Mouse (Mus musculus): ENCODE results near the gene Olfr56.

The Olfr56 gene

DNA sequence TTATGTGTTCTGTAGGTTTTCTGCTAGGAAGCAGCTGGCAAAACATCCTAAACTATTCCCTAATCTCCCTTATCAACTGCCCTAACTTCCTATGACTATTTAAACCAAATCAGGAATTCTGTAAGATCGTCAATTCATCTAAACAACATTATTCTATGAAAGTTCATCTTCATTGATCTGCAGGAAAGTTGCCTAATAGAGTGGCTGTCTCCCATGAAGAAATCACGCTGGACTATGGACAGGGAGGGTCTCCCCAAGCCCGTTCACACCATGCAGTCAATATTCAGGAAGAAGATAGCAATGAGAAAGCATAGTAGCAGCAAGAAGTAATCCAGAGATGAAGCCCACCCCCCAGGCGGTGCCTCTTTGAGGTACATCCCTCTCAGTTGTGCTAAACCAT lies 112.5 kb downstream of the Olfr56 start:
- ATAC-seq (ENCODE audit: low TSS enrichment): no peak

DNA sequence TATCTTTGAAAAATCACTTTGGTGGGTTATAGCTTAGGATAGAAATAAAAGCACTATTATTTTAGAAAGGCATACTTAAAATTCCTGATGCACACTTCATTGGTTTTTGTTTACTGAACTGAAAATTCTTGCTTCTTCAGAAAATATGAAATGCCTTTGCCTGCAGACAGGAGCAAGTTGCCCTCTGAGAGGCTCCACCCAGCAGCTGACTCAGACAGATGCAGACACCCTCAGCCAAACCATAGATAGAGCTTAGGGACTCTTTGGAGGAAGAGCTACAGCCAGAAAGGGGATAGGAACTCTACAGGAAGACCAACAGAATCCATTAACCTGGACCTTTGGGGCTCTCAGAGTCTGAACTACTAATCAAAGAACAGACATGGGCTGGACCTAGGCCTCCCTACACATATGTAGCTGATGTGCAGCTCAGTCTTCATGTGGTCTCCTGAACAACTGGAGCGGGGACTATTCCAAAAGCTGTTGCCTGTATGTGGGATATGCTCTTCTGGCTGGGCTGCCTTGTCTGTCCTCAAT lies 113.4 kb downstream of the Olfr56 start:
- ATAC-seq (ENCODE audit: low TSS enrichment): no peak

DNA sequence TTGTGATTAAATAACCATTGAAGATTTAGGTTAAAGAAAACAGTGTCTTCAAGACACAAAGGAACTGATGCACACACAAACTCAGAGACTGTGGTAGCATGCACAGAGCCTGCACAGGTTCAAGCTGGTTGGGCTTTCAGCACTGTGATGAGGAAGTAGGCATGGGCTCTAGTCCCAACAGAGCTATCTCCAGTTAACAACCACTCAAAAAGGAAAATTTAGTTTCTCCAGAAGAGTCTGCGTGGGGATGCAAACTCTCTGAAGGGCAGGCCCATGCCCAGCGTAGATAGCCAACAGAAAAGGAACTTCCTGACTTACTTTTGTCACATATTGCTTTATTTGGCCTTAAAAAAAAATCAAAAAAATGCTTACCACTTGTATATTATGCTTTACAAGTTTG lies 114.1 kb downstream of the Olfr56 start:
- no peak for ATAC-seq (ENCODE audit: low TSS enrichment)

DNA sequence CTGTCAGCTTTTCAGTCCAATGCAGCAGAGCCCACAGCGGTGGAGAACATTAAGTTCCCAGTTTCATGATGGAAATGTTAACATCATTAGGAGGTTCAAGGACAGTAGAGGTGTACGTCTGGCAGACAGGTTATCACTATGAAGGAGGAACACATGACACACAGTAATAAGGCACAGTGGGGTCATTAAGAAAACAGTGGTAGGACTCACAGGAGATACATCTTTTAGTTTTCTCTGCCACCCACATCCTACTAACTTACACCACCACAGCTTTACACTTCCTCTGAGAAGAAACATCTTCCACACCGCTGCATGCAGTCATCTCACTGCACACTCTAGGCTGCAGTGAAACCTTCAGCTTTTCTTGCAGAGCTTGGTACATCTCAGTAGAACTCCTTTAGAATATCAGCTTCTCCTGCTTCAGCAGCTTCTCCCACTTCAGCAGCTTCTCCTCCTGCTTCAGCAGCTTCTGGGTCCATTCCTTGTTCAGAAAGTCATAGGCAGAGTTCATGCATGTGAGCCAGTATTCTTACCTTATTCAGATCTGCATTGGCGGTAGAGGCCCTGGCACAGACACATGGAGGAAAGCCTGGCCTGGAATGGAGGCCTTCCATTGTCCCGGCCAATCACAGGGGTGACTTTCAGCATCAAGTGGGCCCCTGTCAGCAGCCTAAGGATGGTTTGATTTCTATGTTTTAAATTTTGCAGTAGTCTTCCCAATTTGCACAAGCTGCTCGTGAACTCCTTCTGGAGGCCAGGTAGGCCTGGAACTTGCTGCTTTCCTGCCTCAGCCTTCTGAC lies 115.4 kb downstream of the Olfr56 start:
- ATAC-seq (ENCODE audit: low TSS enrichment): no peak

DNA sequence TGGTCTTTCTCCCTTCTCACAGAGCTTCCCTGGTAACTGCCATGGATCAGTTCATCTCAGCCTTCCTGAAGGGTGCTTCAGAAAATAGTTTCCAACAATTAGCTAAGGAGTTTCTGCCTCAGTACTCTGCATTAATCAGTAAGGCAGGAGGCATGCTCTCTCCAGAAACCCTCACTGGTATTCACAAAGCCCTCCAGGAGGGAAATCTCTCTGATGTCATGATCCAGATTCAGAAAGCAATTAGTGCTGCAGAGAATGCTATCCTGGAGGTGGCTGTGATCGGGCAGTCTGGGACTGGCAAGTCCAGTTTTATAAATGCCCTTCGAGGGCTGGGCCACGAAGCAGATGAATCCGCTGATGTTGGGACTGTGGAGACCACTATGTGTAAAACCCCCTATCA lies 116.7 kb downstream of the Olfr56 start:
- no peak for ATAC-seq (ENCODE audit: low TSS enrichment)

DNA sequence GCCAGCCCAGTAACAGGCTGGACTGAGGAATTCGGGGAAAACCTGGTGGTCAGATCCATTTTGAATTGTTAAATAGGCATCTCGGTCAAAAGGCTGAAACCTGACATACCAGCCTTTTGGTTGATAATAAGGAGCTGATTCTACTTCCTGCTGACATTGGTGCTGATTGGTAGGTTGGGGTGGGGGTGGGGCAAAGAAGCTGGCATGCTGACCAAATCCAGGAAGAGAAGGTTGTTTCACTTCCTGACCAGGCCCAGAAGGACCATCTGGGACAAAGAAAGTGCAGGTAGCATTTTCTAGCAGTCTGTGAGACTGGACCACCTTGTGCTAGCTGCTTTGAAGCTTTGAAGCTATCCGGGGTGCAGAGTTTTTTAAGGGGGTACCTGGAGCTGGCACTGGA lies 121.7 kb downstream of the Olfr56 start:
- no peak for ATAC-seq (ENCODE audit: low TSS enrichment)

DNA sequence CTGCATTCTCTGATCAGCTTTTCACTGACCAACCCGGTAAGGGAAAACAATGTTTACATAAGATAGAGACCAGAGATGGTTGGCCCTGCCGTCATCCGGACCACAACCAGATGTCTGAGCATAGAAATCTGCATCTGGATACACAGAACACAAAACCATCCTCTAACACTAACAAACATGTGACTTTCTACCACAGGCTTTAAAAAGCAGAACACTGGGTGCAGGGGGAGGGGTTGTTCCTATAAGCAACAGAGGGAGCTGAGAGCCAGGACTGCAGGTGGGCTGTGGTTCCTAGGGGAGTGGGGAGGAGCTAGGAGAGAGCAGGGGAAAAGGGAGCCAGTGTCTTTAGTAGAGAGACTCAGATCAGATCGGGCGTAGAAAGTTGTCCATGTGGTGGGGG lies 122.8 kb downstream of the Olfr56 start:
- no peak for ATAC-seq (ENCODE audit: low TSS enrichment)

DNA sequence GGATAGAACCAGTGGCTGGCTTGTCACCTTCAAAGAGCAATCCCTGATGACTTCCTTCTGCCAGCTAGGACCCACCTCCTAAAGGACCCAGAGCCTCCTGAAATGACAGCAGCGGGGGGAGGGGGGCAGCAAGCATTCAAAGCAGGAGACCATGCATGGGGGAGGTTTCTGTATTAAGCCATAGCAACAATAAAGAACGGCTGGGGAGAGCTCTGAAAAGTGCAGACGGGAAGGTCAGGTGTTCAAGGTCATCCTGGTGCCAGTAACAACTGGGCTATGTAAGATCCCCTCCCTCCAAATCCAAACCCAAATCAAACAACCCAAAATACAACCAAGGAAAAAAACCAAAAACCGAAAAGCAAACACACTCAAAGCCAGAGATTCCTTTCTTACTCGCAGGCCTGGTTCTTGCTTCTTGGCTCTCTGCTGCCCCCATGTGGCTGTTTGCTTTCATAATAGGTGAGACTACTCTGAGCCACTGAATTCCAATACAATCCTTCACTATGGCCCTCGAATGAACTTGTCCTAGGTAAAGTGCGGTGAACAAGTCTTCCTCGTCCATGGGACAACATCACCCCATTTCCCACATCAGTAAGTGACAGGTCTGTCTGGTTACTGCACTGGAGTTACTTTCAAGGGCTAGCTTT lies 124.5 kb downstream of the Olfr56 start:
- peak; percentile 96 for ATAC-seq (ENCODE audit: low TSS enrichment)

DNA sequence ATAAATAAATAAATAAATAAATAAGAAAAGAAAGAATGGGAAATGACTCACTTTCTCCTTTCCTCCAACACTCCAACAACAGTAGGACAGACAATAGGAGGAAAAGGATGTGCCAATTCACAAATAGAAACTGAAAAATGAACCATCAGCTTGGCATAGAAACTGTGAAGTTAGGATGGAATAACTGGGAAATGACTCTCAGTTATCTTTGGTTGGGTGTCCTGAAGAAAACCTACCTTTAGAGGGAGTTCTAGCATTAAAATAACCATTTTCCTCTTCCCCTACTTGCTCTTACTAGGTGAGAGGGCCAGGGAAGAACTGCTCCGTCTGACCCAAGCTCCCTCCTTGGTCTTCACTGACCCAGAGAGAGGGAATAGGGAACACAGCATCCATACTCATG lies 127.1 kb downstream of the Olfr56 start:
- ATAC-seq (ENCODE audit: low TSS enrichment): no peak

DNA sequence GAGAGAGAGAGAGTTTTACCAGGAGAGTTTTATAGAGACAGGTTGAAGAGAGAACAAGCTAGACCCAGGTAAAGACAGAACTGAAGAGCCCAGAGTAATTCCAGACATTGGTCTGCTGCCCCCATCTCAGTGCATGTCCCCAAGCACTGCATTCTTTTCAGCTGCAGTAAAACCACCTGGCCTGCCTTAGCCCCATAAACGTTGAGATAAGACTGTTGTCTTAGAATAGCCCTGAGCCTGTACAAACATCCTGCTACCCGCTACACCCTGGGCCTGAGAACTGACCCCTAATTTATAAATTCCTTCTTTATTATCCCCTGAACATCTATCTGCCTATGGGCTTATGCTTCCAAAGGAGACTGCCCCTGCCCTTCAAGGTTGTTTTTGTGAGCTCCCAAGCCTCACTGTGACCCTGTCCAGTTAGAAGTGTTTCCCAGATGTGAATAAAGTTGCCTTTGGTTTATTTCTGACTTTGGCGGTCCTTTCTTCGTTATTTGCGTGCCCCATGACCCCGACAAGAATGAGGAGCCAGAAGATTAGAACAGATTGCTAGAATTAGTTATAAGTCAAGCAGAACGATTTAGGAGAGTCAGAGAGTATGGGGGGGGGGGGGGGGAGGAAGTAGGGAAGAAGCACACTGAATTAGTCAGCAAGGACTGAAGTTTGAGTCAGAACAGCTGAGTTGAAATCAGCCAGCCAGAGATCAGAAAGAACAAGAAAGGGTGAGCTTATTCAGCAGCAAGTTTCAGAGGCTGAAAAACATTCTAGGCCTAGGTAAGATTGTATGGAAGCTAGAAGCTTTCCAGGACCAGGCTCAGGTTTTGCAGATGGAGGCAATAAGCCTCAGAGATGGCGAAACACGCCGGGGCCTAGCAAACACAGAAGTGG lies 129.2 kb downstream of the Olfr56 start:
- ATAC-seq (ENCODE audit: low TSS enrichment): no peak

DNA sequence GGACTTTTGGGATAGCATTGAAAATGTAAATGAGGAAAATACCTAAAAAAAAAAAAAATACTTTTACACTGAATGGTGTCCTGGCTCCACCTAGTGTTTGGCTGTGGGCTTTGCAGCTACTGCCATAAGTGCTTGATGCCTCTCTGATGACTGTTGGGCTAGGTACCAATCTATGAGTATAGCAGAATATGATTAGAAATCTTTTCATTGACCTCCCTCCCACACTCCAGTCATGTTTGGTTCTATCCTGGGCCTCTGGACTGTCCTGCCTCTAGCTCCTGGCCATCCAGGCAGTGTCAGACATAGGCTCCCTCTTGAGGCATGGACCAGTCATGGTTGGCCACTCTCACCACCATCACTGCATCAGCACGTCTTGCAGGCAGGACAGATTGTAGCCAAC lies 130.1 kb downstream of the Olfr56 start:
- ATAC-seq (ENCODE audit: low TSS enrichment): peak; percentile 76

DNA sequence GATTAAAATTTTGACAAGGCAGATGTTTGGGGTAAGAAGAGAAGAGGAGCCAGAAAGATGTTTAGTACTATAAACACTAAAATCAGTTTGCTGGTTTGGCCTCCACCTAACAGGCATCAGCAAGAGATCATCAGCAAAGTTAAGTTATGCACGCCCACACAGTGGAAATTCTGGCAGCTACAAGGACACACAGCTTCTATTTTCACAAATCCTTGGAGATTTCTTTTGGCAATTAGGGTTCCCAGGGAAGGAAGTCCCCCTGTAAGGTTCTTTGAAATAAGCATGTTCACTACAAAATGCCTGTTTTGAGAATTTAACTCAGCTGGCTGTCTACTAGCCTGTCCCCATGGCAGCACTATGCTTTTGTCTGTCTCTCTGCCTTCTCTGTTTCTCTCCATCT lies 132.3 kb downstream of the Olfr56 start:
- ATAC-seq (ENCODE audit: low TSS enrichment): peak; percentile 56

DNA sequence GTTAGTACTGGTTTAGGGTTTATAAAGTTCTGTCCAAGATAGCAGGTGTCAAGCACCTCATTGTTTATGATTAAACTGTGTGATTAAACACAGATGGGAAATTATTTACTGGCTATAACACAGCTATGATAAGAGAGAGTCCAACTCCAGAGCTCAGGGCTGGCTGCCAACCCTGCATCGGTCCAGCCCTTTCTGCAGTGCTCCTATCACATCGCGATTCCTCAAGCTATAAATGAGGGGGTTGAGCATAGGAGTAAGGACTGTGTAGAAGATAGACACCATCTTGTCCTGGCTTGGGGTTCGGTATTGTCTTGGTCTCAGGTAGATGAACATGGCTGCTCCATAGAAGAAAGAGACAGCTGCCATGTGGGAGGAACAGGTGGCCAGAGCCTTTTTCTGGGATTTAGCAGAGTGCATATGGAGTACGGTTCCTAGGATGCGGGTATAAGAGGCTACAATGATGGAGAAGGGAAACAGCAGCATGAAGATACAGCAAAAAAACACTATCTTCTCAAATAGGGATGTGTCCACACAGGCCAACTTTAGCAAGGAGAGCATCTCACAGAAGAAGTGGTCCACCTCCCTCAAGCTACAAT lies 134.0 kb downstream of the Olfr56 start:
- peak; percentile 66 for ATAC-seq (ENCODE audit: low TSS enrichment)

DNA sequence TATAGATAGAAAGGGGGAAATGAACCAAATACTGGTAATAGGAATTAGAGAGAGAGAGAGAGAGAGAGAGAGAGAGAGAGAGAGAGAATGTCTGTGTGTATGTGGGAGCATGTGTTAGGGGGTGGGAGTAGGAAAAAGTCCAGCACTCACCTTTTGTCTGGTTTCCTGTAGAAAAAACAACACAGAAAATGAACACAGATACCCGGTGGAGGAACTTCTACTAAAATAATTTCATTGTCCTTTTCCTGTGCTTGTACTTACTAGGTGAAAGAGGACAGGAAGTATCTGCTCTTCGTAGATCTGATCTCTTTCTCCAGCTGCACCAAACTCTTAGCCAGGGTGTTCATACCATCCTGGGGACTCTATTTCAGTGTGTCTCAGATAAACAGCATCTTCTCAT lies 135.5 kb downstream of the Olfr56 start:
- ATAC-seq (ENCODE audit: low TSS enrichment): no peak

DNA sequence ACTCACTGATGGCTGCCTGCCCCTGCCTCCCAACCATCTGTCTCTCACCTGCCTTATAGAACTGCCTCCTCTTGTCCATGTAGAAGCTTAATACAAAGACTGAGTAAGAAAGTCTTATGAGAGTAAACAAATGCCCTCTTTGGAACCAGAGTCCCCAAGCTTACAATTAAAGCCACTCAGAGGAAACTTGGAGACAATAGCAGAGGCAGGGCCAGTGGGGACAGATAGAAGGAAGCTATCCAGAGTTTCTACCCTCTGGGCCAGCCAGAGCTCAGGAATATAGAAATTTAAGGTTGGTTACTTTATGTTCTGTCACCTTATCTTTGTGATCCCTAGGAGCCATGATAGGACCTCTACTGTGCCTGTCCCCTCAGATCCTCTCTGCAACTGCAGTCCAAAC lies 136.1 kb downstream of the Olfr56 start, which contains the start of gene Olfr1396:
TSS of gene Olfr1396 (minus strand) at position 101 of the 400 bp plus-strand sequence.
- no peak for ATAC-seq (ENCODE audit: low TSS enrichment)

DNA sequence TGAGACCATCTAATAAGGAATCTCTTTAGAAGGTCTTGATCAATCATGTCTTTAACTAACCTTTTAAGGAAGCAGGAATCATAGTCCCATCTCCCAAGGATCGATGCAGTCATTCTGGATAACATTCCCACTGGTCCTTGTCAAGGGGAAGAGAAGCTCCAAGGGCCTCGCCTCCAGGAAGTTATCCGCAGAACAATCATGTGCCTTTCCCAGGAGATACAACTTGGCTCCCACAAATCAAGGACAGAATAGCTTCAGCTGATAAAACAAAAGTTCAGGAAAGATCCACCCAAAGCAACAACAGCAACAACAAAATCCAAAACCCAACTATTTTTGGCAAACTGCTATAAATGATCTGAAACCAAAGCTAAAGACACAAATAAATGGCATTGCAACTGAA lies 140.9 kb downstream of the Olfr56 start:
- no peak for ATAC-seq (ENCODE audit: low TSS enrichment)

DNA sequence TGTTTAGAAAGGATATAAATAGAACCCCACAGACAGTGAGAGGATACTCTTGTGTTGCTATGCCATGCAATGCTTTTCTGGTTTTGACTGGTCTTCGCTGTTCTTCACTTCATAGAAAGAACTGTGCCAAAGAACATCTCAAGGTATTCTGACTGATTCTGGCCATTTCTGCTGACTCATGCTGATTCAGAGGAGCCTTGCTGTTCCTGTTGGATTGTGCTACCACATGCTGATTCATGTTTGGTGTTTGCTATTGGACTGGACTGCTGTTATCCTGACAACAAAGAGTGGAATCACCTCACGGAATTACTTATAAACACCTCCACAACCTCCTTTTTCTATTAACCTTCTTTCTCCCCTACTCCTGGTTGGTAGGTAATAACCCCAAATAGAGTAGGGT lies 145.5 kb downstream of the Olfr56 start:
- ATAC-seq (ENCODE audit: low TSS enrichment): peak; percentile 86

DNA sequence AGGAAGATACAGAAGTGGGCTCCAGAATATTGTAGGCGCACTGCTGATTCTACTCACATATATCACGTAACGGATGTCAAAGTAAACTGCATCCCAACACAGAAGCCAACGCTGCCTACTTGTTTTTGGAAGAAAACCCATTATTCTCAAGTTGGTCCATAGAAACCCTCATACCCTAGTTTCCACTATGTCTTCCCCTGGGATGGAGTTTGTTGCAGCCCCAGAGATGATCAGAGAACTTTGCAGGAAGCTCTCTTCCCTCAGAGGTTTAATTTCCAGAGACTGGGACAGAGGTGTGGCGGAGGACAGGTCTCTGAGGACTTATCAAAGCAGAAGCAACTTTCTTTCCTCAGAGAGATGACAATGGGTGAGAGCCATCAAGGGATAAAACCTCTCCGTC lies 163.3 kb downstream of the Olfr56 start, which contains the start of gene Olfr1395:
TSS of gene Olfr1395 (plus strand) at position 301 of the 400 bp plus-strand sequence.
- ATAC-seq (ENCODE audit: low TSS enrichment): no peak

DNA sequence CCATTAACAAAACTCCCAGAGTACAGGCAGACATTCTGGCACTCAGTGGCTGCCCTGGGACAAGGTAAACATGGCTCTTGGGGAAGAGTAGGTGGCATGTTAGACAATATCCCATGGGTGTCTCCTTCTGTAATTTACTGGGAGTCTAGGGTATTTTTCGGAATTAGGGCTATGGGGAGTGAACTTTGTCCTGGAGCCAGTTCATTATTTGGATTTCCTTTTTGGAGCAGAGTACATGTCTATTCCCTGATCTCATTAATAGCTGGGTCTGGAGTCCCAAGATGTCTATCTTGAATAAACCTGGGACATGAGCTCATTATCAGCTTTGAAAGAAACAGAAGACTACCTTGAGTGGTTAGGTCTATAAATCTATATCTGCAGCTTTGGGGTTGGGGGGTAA lies 175.4 kb downstream of the Olfr56 start, which contains the start of gene Olfr1394:
TSS of gene Olfr1394 (plus strand) at position 301 of the 400 bp plus-strand sequence.
- no peak for ATAC-seq (ENCODE audit: low TSS enrichment)

DNA sequence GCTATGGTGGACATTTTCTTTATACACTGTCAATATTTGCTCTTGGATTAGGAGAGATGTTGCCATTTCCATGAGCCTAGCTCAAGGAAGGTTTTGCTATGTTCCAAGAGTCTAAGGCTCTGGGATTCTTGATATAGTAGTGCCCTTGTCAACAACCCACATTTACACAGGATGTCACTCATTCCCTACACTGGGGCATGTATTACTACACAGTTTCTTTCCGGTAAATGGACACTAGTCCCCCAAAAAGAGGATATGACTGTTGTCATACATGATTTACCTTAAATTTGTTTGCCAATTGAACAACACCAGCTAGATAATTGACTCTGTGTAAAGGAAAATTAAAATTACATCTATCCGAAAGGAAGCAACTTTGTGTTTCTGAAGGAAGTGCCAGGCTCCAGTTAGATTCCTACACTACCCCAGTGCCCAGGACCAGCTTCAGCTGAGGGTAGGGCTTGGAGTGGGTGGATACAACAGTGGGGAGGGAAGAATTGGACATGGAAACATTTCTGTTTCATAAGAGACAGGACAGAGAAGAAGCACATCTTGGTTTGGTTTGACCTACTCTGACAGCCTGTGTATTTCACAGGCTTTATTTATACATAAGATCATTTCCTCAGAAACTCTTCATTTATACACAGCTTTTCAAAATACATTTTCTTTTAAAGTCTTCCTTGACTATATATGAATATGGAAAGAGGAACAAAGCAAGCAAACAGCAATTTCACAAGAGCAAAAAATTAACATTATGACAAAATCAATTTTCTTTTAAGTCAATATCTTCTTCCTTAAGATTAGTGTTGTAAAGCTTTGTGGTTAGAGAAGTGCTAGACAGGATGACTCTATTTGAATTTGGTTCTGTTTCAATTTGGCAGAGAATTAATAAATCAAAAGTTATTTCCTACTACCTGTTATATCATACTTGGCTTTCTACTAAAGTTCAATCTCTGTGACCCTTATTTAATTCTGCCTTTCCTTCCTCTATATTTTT lies 178.4 kb downstream of the Olfr56 start:
- no peak for ATAC-seq (ENCODE audit: low TSS enrichment)

Data from frontal cortex, adult (tissue).